Mouse (Mus musculus) kidney, adult 2 months (tissue): Measurements from ENCODE around the gene Znrf1. TPM values are rescaled to one million over a fixed set of nuclear protein-coding genes. Genes with fewer than 3 reads are reported as not detected.

Experiments used
- DNase-seq: peaks from one replicate; pipeline ENCODE4 v3.0.0; 2021
- H3K27ac ChIP-seq: fragments of 200-500 bp; 2 replicates; pipeline ENCODE4 v1.5.1; 2012; ENCODE audit warnings: low read depth, low read length, control low read depth, inconsistent platforms; ENCODE audit not compliant: insufficient read depth
- H3K27me3 ChIP-seq: fragments of 200-500 bp; replicated peaks from 2 replicates; pipeline ENCODE4 v1.6.1; 2012; ENCODE audit warnings: mild to moderate bottlenecking, moderate library complexity, low read length, inconsistent platforms; ENCODE audit not compliant: control insufficient read depth, insufficient read depth
- H3K36me3 ChIP-seq: fragments of 200-500 bp; 2 replicates; pipeline ENCODE4 v1.6.1; 2012; ENCODE audit warnings: mild to moderate bottlenecking, moderate library complexity, low read length, inconsistent platforms; ENCODE audit not compliant: control insufficient read depth, insufficient read depth
- H3K4me1 ChIP-seq: fragments of 200-500 bp; 2 replicates; pipeline ENCODE4 v1.6.1; 2011; ENCODE audit warnings: low read length; ENCODE audit not compliant: control insufficient read depth, insufficient read depth
- H3K4me3 ChIP-seq: fragments of 200-500 bp; 2 replicates; pipeline ENCODE4 v1.5.1; 2011; ENCODE audit warnings: mild to moderate bottlenecking, low read depth, low read length, control low read depth; ENCODE audit not compliant: insufficient read depth
- CTCF ChIP-seq: fragments of 200-500 bp; conservative IDR thresholded peaks from 2 replicates; pipeline ENCODE4 v1.5.1; 2011; ENCODE audit warnings: low read depth, mild to moderate bottlenecking, control low read depth, low read length, moderate library complexity, mixed read lengths; ENCODE audit not compliant: insufficient read depth, insufficient read length
- POLR2A ChIP-seq: fragments of 200-500 bp; IDR thresholded peaks from one replicate; pipeline ENCODE4 v1.6.1; 2011; ENCODE audit warnings: low read depth, low read length, control low read depth
- WGBS: fragments of 180-500 bp; shearing (Covaris S2); methylation state at CpG from one replicate; pipeline ENCODE4 v1.1.7; 2018; 5-methylcytosine and 5-hydroxymethylcytosine counted together
- polyA plus RNA-seq: library from polyadenylated mRNA; depleted of rRNA; stranded (reverse); fragments of >200 nt; gene quantifications from 2 replicates; pipeline ENCODE4 v1.2.3, GENCODE M21; 2012

The Znrf1 gene
- polyA plus RNA-seq, 1 experiment, result 39.7 TPM

DNA sequence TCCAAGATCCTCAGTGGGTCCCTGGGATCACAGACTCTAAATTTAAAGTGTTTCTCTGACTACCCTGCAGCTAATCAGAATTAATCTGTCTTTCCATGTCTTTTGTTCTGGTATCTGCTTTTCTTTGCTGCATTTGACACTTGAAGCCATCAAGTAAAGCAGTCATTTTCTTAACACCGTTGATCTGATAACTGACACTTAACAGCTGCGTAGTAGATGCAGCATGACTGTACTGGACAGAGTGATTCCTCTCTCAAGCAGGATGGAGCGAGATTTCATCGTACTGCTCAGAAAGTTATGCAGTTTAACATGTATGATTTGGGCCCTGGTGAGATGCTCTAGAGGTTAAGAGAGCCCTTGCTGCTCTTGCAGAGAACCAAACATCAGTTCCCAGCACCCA is 39.6 kb downstream of the Znrf1 start:
- DNase-seq, result no peak
- 91% methylated on average over 4 of the region's 4 CpGs for WGBS
- H3K36me3 ChIP-seq, result no peaks in the 10 kb centered on the region
- H3K27me3 ChIP-seq, result no peaks in the 10 kb centered on the region
- no peak overlapping the region for H3K27ac ChIP-seq
- H3K4me3 ChIP-seq, result no peak overlapping the region
- H3K4me1 ChIP-seq, result peaks cover 10% of the 10 kb centered on the region; the same call in 1 of the 2 replicates
- no peak for TF ChIP-seq POLR2A
- TF ChIP-seq CTCF, result no peak

DNA sequence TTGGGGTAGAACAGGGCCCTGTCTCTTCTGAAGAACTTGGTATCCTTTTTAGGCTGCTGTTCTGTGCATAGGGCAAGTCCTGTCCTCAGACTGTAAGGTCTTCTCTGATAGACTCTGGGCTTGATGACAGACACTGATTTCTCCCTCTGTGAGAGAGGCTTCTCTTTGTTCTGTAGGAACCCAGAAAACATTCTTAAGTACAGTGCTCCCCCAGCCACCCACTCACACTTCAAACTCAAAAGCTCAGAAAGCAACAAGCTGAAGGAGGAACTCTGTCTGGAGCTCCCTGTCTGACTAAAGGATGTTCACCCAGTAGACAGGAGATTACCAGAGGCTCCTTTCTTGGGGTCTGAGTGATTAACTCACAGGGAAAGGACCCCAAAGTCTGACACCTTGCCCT is 40.6 kb downstream of the Znrf1 start:
- no peak overlapping the region for H3K4me3 ChIP-seq
- H3K27me3 ChIP-seq, result no peaks in the 10 kb centered on the region
- peaks cover 10% of the 10 kb centered on the region; the same call in 1 of the 2 replicates for H3K4me1 ChIP-seq
- H3K36me3 ChIP-seq, result no peaks in the 10 kb centered on the region
- H3K27ac ChIP-seq, result no peak overlapping the region
- no peak for DNase-seq
- no peak for TF ChIP-seq CTCF
- TF ChIP-seq POLR2A, result no peak

DNA sequence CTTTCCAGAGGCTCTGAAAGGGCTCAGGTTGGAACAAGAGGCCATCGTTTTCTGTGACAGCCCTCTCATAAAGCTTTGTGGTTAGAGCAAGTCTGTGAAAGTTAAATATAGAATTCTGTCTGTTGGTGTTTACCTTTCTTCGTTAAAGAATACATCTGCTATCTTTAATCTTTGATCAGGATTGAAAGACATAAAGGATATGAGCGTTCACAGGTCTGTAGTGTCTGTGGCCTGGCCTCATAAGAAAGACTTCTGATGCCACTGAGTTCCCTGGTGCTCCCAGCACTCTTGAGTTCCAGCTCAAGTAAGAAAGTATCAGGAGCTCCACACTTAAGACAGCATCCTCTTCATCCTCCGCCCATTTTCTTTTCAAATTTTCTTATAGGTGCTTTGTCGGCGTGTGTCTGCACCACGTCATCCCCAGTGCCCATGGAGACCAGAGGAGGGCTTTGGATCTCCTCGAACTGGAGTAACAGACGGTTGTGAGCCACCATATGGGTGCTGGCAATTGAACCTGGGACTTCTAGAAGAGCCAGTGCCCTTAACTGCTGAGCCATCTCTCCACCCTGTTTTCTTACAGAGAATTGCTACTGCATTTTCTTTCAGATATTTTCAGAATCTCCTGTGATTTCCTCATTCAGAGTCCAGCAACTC is 42.1 kb downstream of the Znrf1 start:
- Histone ChIP-seq H3K4me3 (no peak overlapping the region), H3K36me3 (no peaks in the 10 kb centered on the region), H3K27me3 (no peaks in the 10 kb centered on the region), H3K4me1 (no peaks in the 10 kb centered on the region; the same call in 1 of the 2 replicates), H3K27ac (no peak overlapping the region)
- WGBS, result 81% methylated on average over 9 of the region's 9 CpGs
- no peak for DNase-seq
- no peak for TF ChIP-seq CTCF
- TF ChIP-seq POLR2A, result no peak

DNA sequence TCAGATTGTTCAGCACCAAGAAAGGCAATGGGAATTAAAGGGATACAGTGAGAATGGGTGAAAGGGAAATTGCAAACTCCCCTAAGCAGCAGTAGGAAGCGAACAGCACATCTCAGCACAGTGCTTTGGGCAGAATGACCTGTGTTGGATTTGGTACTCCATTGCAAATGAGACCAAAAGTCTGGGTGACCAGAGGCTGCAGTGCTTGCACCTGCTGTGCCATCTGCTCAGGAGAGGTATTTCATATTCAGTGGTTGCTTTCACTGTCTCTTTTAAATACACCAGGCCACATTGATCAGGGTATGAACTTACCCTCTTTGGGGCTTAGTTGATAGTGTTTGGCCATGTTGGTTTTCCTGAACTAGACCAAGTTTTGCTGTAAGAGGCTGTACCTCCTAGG is 43.4 kb downstream of the Znrf1 start:
- Histone ChIP-seq H3K27ac (no peak overlapping the region), H3K4me1 (no peaks in the 10 kb centered on the region; the same call in 1 of the 2 replicates), H3K27me3 (no peaks in the 10 kb centered on the region), H3K36me3 (no peaks in the 10 kb centered on the region), H3K4me3 (no peak overlapping the region)
- TF ChIP-seq CTCF (no peak), POLR2A (no peak)
- WGBS, result 93% methylated on average over 1 of the region's 1 CpGs
- DNase-seq, result no peak

DNA sequence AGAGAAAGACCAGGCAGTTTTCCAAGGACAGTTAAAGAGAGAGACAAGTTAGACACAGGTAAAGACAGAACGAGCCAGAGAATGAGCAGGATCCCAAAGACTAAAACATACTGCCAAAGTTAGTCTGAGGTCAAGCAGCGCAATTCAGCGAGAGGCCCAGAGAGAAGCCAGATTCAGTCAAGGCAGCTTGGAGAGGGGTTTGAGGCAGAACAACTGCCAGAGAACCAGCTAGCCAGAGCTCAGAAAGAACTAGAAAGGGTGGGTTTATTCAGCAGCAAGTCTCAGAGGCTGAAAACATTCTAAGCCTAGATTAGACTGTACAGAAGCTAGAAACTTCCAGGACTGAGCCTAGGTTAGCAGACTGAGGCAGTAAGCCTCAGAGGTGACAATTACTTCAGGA is 44.4 kb downstream of the Znrf1 start:
- TF ChIP-seq CTCF (no peak), POLR2A (no peak)
- no peak for DNase-seq
- H3K36me3 ChIP-seq, result no peaks in the 10 kb centered on the region
- WGBS, result 80% methylated on average over 3 of the region's 3 CpGs
- no peaks in the 10 kb centered on the region for H3K27me3 ChIP-seq
- H3K27ac ChIP-seq, result no peak overlapping the region
- H3K4me3 ChIP-seq, result no peak overlapping the region
- H3K4me1 ChIP-seq, result no peaks in the 10 kb centered on the region; the same call in 1 of the 2 replicates

DNA sequence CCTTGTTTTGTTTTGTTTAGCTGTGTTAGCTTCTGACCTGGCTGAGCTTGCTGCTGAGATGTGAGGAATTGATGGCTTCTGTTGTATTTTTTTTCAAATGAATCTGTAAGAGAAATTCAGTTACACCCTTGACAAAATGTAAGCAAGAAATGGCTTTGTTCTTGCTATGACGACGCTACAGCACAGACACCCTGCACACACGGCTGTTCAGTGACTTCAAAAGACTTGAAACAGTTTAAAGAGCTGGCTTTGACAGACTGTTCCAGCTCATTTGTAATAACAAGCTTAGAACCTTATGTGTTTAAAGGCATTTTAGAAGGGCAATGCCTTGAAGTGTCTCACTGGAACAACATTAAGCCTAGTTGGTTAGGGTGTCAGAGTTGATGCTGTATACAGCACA is 46.5 kb downstream of the Znrf1 start:
- H3K27me3 ChIP-seq, result no peaks in the 10 kb centered on the region
- no peak for DNase-seq
- no peak overlapping the region for H3K27ac ChIP-seq
- H3K36me3 ChIP-seq, result no peaks in the 10 kb centered on the region
- no peaks in the 10 kb centered on the region; the same call in 1 of the 2 replicates for H3K4me1 ChIP-seq
- 61% methylated on average over 3 of the region's 3 CpGs for WGBS
- H3K4me3 ChIP-seq, result no peak overlapping the region
- TF ChIP-seq CTCF (no peak), POLR2A (no peak)

DNA sequence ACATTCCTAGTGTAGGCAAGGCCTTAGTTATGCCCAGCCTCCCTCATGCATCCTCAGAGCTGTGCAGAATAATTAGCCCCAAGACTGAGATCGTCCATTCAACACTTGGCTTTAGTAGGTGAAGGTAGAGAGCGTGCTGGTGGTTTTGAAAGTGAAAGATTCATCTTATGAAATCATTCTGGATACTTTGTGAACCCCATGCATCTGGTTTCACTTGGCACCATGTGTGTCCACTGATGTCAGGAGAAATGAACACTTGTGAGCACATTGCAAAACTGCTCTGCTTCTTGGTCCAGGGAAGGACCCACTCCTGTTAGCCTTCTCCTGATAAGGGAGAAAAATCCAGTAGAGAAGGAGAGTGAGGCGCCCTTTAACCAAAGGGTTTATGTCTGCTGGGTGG is 49.0 kb downstream of the Znrf1 start:
- Histone ChIP-seq H3K4me1 (no peaks in the 10 kb centered on the region), H3K4me3 (no peak overlapping the region), H3K27me3 (no peaks in the 10 kb centered on the region), H3K36me3 (no peaks in the 10 kb centered on the region), H3K27ac (no peak overlapping the region)
- TF ChIP-seq CTCF, result no peak
- TF ChIP-seq POLR2A, result no peak
- DNase-seq, result no peak
- WGBS, result 88% methylated on average over 3 of the region's 3 CpGs
